Mouse (Mus musculus): ENCODE data around the gene Ccdc88b.

The Ccdc88b gene

GRCm38 (mm10) chr19:6856281-6857002 lies 1.6 kb downstream of the Ccdc88b start:
- peak; percentile 76 to 82 for DNase-seq

GRCm38 (mm10) chr19:6855225-6856031 lies 2.6 kb downstream of the Ccdc88b start:
- peak; percentile 70 to 83 for DNase-seq

DNA sequence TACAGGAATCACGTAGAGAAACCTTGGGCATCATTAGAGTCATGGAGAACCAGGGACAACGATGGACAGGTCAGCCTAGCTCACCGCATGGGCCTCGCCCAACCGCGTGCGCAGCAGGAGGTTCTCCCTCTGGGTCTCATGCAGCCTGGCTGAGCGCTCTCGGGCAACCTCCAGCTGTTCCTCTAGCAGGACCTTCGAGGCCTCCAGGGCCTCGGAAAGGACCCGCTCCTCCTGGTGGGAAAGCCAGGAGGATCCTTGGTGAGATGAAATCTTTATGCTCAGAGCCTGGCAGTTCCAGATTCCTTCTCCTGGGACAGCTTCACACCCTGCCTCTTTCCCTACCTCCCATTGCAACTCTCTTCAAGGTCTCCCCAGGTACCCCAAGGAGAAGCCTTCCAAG lies 3.4 kb downstream of the Ccdc88b start:
- DNase-seq: no peak

DNA sequence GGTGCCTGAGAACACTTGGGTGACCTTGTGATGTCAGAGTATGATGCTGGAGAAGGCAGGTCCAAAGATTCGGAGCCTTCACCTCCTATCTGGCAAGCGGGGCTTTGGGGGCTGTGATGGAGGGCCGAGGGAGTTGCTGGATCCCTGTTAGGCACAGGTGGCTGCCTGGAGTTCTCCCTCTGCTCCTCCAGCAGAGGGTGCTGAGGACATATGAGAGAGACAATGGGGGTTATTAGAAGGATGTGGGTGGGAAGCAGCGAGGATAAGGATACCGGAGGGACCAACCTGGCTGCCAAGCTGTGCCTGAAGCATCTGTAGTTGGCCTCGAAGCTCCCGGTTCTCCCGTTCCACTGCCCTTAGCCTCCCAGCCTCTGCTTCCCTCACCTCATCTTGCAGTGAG lies 4.1 kb downstream of the Ccdc88b start:
- no peak for DNase-seq

GRCm38 (mm10) chr19:6852393-6853305 lies 5.4 kb downstream of the Ccdc88b start:
- DNase-seq: no peak

GRCm38 (mm10) chr19:6851497-6851896 lies 6.5 kb downstream of the Ccdc88b start:
- DNase-seq: no peak

GRCm38 (mm10) chr19:6849506-6850068 lies 8.4 kb downstream of the Ccdc88b start:
- no peak for DNase-seq

DNA sequence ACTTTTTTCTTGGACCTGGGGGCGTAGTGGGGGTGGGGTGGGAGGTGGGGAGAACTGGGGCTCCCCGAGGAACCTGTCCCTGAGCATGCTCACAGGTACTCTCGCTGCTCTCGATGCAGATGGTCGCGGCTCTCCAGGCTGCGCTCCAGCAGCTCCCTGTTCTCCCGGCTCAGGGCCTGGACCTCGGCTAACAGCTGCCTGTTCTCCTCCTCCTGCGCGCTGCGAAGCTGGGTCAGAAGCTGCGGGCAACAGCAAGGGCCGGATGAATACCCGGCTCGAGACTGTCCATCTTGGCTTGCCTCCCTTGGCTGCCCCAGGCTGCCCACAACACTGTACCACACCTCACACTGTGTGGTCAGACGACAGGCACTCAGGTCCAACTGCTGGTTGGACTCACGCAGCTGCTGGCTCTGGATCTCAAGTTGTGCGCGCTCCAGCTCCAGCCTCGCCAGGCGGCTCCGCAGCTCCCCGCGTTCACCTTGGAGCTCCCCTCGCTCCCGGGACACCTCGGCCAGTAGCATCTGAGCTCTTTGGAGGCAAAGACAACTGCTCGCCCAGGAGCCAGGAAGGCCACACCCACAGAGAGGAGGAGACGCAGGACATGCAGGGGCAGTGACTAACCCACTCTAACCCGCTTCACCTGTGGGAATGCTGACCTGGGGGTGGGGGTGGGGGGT lies 10.0 kb downstream of the Ccdc88b start:
- DNase-seq: peak; percentile 51 to 61

- no peak for DNase-seq
Observed at GRCm38 (mm10) chr19:6846050-6846449, 12.0 kb downstream of the Ccdc88b start.

DNA sequence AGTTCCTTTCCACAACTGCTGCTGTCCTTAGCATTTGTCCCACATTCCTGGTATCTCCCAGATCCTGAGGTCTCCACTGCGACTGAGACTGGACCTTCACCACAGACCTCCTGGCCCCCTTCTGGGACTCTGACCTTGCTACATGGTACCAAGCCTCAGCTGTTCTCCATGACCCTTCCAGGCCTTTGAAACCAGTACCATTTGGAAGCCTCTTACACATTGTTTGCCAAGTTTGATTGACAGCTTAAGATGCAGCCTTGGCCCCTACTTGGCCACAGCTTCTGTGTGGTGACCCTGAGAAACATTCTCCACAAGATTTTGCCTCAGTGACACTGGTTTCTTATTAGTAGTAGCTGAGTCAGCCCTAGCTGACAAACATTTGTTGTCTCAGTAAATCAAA lies 15.7 kb downstream of the Ccdc88b start:
- DNase-seq: no peak

- DNase-seq: no peak
Observed at GRCm38 (mm10) chr19:6841292-6841597, 16.8 kb downstream of the Ccdc88b start.

- DNase-seq: peak; percentile 78 to 85
Observed at GRCm38 (mm10) chr19:6840475-6841291, 17.3 kb downstream of the Ccdc88b start, which contains the start of gene Rps6ka4. Gene Rps6ka4 (minus strand): TSS chr19:6840636.

- DNase-seq: peak; percentile 69 to 74
Observed at GRCm38 (mm10) chr19:6839615-6840474, 18.2 kb downstream of the Ccdc88b start.

DNA sequence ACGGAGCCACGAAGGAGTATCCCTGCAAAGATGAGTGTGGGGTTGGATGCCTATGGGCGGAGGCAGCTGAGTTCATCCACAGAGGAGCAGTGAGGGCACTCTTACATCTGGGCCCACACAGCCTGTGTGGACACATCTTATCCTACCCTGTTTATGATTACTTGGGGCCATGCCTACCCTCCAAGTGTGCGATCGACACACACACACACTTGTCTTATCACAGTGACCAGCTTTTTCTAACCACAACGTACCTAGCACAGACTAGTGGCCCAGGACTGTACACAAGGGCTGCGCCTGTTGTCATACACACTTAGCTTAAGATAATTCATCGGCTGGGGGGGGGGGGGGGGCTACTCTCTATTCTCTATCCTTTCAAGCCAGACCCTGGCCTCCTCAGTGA lies 25.6 kb downstream of the Ccdc88b start:
- no peak for DNase-seq

GRCm38 (mm10) chr19:6831331-6831730 lies 26.7 kb downstream of the Ccdc88b start:
- DNase-seq: no peak

DNA sequence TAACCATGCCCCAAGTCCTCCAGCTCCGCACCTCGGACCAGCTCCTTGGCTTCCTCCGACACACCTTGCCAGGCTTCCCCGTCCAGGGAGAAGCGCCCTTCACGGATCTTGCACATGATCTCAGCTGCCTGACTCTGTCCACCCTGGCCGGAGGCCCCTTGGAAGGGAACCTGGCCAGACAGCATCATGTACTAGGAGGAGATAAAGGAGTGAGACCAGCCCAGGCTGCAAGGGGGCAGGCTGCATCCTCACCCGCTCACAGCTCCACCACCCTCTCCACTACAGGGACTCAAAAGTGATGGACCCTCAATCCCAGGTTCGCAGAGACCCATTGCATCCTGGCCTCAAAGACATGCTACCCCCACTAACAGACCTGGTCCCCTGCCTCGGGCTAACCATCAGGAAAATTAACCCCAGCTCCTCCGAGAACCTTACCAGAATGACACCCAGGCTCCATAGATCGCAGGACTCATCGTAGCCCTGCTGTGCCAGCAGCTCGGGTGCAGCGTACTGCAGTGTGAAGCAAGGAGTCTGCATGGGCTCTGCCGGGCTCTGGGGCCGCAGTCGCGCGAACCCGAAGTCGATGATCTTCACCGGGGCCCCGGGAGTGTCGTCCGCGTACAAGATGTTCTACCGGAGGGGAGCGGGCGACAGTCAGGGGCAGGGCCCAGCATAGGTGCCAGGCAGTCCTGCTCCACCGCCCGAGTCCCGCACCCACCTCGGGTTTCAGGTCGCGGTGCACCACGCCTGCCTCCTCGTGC lies 27.3 kb downstream of the Ccdc88b start:
- DNase-seq: no peak

DNA sequence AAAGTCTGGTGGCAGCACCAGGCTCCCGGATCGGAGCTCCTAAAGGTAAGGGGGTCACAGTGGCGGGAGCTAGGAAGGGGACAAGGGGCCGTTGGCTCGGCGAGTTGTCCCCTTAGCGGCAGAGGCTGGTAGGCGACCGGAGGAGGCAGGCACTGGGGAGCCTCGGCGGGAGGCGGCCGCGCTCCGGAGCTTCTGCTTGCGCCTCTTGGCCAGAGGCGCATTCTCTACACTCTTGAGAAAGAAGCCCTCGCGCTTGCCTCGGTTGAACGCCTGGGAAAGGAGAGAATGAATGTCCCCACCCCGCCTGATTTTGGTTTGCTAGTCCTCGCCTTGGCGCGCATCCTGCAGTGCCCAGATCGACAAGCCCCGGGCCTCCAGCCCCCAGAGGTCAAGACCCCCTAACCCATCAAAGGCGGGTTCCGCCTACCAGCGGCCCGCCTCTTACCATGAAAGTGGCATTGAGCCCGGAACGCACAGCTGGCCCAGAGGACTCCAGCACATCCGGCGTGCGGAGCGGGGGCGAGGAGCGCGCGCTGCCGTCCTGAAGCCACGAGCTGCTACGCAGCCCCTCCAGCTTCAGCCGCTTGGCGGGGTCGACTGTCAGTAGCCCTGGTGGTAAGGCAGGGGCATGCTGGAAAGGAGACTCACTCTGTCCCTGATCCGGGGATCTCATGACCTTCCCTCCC lies 28.0 kb downstream of the Ccdc88b start:
- peak; percentile 53 to 68 for DNase-seq

DNA sequence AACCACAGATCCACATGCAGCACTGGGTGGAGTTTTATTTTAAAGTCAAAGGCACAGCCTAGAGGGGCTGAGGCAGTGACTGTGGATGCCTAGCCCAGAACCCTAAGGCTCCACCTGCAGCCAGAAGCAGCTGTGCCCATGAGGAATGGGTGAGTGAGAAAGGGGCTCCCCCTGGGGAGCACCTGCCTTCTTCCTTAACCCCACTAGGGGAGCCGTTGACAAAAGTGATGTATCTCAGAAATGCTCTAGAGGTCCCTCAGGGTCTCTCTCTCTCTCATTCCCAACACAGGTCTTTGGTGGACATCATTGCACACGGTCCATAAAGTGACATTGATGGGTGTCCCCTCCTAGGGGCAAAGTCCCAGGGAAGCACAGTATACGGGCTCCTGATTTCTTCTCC lies 28.9 kb downstream of the Ccdc88b start:
- DNase-seq: no peak

DNA sequence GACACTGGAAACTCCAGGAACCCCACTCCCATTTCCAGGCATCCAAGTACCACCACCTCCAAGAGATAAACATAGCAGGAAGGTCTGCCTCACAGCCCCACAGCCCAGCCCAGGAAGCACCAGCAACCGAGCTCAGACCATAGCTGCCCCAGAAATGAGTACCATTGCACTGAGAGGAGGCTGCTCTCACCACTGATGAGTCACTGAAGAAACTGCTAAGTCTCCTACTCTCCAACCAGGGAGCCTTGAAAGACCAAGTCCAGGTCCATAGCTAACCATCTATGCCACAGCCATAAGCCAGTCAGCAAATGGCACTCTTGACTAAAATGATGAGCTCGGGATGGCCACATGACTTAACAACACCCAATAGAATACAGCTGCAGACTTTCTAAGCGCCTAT lies 31.4 kb downstream of the Ccdc88b start:
- no peak for DNase-seq

Measured in kidney, postnatal 4 days (tissue).